Mouse (Mus musculus) kidney, postnatal 0 days (tissue): ENCODE data around the gene Fbxl15. TPM values are rescaled to one million over a fixed set of nuclear protein-coding genes. Genes with fewer than 3 reads are reported as not detected.
A peak's percentile ranks its signal among the peaks of the same experiment; 100 is the strongest.

Experiments
- ATAC-seq: fragments of 200-750 bp; cut with Nextera tagmentation; replicated peaks from 2 replicates; pipeline ENCODE4 v1.8.0; 2017; ENCODE audit warnings: low read depth, moderate number of reproducible peaks, moderate TSS enrichment, moderate library complexity; ENCODE audit not compliant: low FRiP score
- DNase-seq: peaks from one replicate; pipeline ENCODE4 v3.0.0-alpha.2; 2016; ENCODE audit warnings: low spot score
- H3K27ac ChIP-seq: fragments of 300-500 bp; sonication (generic); 2 replicates; pipeline ENCODE4 v1.5.1; 2014; ENCODE audit warnings: mild to moderate bottlenecking
- H3K27me3 ChIP-seq: fragments of 300-500 bp; sonication (generic); 2 replicates; pipeline ENCODE4 v1.6.1; 2014; ENCODE audit warnings: low read length, mixed read lengths; ENCODE audit not compliant: insufficient read depth
- H3K36me3 ChIP-seq: fragments of 300-500 bp; sonication (generic); 2 replicates; pipeline ENCODE4 v1.6.1; 2014; ENCODE audit warnings: low read length, mixed read lengths; ENCODE audit not compliant: insufficient read depth
- H3K4me1 ChIP-seq: fragments of 300-500 bp; sonication (generic); replicated peaks from 2 replicates; pipeline ENCODE4 v1.6.1; 2014; ENCODE audit warnings: antibody characterized with exemption, low read length, mixed read lengths; ENCODE audit not compliant: insufficient read depth
- H3K4me2 ChIP-seq: fragments of 300-500 bp; sonication (generic); 2 replicates; pipeline ENCODE4 v1.6.1; 2014; ENCODE audit warnings: mild to moderate bottlenecking, low read length, moderate library complexity, mixed read lengths
- H3K4me3 ChIP-seq: fragments of 300-500 bp; sonication (generic); replicated peaks from 2 replicates; pipeline ENCODE4 v1.5.1; 2014; ENCODE audit warnings: low read depth, low read length
- H3K9ac ChIP-seq: fragments of 300-500 bp; sonication (generic); 2 replicates; pipeline ENCODE4 v1.6.1; 2014; ENCODE audit warnings: low read depth, low read length
- H3K9me3 ChIP-seq: fragments of 300-500 bp; sonication (generic); replicated peaks from 2 replicates; pipeline ENCODE4 v1.6.1; 2016; ENCODE audit warnings: low read length, inconsistent platforms, mixed read lengths
- CTCF ChIP-seq: IDR thresholded peaks from 2 replicates; pipeline ENCODE4 v1.5.1; 2016; ENCODE audit warnings: antibody characterized with exemption, low read depth, mild to moderate bottlenecking, moderate library complexity
- WGBS: fragments of 180-500 bp; shearing (Covaris S2); extraction: QIAGEN DNeasy Blood & Tissue Kit; methylation state at CpG from one replicate; pipeline ENCODE4 v1.1.7; 2014; 5-methylcytosine and 5-hydroxymethylcytosine counted together
- polyA plus RNA-seq: library from polyadenylated mRNA; unstranded; fragments of >200 nt; fragmentation: Nextera tagmentation; extraction: Ambion mirVana; gene quantifications from 2 replicates; pipeline ENCODE4 v1.2.1, GENCODE M21; 2015

The Fbxl15 gene
- polyA plus RNA-seq, 1 experiment from 2014 or later = 33.8 TPM

DNA sequence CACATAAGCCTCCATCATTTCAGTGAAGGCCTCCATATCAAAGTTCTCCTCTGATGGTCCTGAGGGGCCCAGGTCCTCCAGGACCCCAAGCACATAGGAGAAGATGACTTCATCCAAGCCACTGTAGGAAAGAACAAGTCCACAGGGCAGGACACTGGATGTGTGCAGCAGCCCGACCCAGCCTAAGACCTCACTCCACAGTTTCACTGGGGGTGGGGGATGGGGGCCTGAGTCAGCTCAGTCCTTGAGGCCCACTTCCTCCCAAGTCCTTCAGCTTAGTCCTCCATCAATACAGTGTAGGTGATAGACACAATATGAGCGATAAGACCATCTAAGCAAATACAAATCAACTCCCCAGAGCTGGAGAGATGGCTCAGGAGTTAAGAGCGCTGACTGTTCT, 4.0 kb downstream of the Fbxl15 start:
- DNase-seq (no peak), ATAC-seq (no peak)
- no peaks in the 10 kb centered on the region for H3K9me3 ChIP-seq
- WGBS = 85% methylated on average over 3 of the region's 3 CpGs
- H3K9ac ChIP-seq = no peak overlapping the region
- peaks cover 16% of the 10 kb centered on the region for H3K4me1 ChIP-seq
- no peak overlapping the region for H3K27ac ChIP-seq
- no peak overlapping the region for H3K4me3 ChIP-seq
- H3K27me3 ChIP-seq = no peaks in the 10 kb centered on the region
- no peak overlapping the region for H3K4me2 ChIP-seq
- H3K36me3 ChIP-seq = peaks cover 16% of the 10 kb centered on the region
- no peak for TF ChIP-seq CTCF

DNA sequence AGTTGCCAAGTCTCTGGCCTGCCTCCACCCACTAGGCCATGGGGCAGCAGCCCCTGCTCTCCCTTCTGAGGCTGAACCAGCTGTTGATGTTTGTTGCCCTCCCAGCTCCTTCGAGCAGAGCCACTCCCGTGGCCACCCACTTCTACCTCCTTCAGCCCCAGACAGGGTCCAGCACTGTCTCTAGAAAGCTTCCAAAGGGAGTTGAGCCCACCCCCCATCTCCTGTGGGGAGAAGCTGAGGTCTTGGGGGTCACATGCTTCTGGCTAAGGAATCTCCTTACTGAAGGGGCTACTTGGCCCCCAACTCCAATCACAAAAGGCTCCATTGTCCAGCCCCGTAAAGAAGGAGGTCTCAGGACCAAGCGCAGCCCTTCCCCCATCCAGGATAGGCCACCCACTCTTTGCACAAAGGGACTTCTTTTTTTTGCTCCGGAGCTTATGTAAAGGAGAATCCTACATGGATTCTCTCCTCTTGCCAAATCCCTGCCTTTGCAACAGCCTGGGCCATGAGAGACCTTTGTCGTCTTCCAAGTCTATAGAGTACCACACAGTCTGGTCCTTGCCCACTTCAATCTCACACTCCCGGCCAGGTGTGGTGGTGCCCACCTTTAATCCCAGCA, 4.8 kb downstream of the Fbxl15 start:
- no peaks in the 10 kb centered on the region for H3K27me3 ChIP-seq
- WGBS = 73% methylated on average over 7 of the region's 7 CpGs
- H3K4me2 ChIP-seq = no peak overlapping the region
- peaks cover 14% of the 10 kb centered on the region for H3K4me1 ChIP-seq
- ATAC-seq (no peak), DNase-seq (no peak)
- peaks cover 16% of the 10 kb centered on the region for H3K36me3 ChIP-seq
- H3K9me3 ChIP-seq = no peaks in the 10 kb centered on the region
- TF ChIP-seq CTCF = no peak
- no peak overlapping the region for H3K4me3 ChIP-seq
- no peak overlapping the region for H3K9ac ChIP-seq
- no peak overlapping the region for H3K27ac ChIP-seq

- peaks cover 16% of the 10 kb centered on the region for H3K36me3 ChIP-seq
- no peaks in the 10 kb centered on the region for H3K27me3 ChIP-seq
- H3K9me3 ChIP-seq = no peaks in the 10 kb centered on the region
- no peak overlapping the region for H3K4me3 ChIP-seq
- no peak for TF ChIP-seq CTCF
- WGBS = 84% methylated on average over 3 of the region's 3 CpGs
- no peak for ATAC-seq
- no peak for DNase-seq
- H3K9ac ChIP-seq = no peak overlapping the region
- H3K4me1 ChIP-seq = peaks cover 16% of the 10 kb centered on the region
- no peak overlapping the region for H3K27ac ChIP-seq
- no peak overlapping the region for H3K4me2 ChIP-seq
Measured at GRCm38 (mm10) chr19:46333906-46334305, 5.9 kb downstream of the Fbxl15 start.

DNA sequence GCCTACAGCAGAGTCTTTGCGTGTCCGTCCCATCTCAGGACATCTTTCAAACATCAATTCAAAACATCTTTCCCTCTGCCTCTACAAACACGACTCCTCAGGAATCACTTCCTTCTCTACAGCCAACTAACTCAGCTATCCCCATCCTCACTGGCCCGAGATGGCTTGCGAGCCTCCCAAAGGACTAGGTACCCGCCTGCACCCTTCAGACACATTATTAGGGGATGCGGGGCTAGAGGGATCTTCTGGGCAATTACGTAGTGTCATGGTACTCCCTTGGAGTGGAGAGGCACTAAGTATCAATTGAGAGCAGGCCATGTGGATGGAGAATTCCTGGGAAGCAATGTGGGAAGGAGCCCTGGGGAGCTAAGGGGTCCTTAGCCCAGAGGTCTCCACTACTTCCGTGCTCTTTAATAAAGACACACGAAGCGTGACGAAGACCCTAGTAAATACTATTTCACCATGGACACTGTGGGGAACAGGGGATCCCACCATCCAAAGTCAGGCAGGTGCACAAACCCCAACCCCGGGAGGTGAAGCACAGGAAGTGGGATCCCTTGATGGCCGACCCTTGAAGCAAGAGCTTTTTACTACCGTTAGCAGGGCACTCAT, 9.8 kb downstream of the Fbxl15 start:
- Histone ChIP-seq H3K9ac (peak overlapping the region; percentile 74), H3K36me3 (no peaks in the 10 kb centered on the region), H3K27me3 (no peaks in the 10 kb centered on the region), H3K4me3 (peak overlapping the region; percentile 72), H3K4me2 (peak overlapping the region; percentile 66), H3K4me1 (peaks cover 7% of the 10 kb centered on the region; the same call in 1 of the 2 replicates), H3K27ac (no peak overlapping the region), H3K9me3 (no peaks in the 10 kb centered on the region)
- 30% methylated on average over 15 of the region's 15 CpGs for WGBS
- no peak for TF ChIP-seq CTCF
- ATAC-seq (peak; percentile 1; the same call in 1 of the 2 replicates), DNase-seq (no peak)

- H3K9ac ChIP-seq = peak within 1 kb of the TSS; percentile 74
- ATAC-seq = peak; percentile 84
- peaks cover 7% of the 10 kb centered on the region; the same call in 1 of the 2 replicates for H3K4me1 ChIP-seq
- H3K36me3 ChIP-seq = no peaks in the 10 kb centered on the region
- H3K27ac ChIP-seq = 0 out of 2 replicates have a peak within 1 kb of the TSS, but pooled peaks have one; percentile 28
- no peaks in the 10 kb centered on the region for H3K27me3 ChIP-seq
- H3K4me2 ChIP-seq = peak within 1 kb of the TSS; percentile 66
- peak; percentile 97 for DNase-seq
- peak within 1 kb of the TSS; percentile 72 for H3K4me3 ChIP-seq
- TF ChIP-seq CTCF = peak; percentile 79
- WGBS = under 1% methylated on average over 31 of the region's 31 CpGs
- H3K9me3 ChIP-seq = no peaks in the 10 kb centered on the region
Measured at GRCm38 (mm10) chr19:46338331-46338936, 10.4 kb downstream of the Fbxl15 start, which contains the start of gene Cuedc2. TSS of gene Cuedc2 (minus strand) at chr19:46338702.

GRCm38 (mm10) chr19:46338942-46339286, 10.9 kb downstream of the Fbxl15 start:
- Histone ChIP-seq H3K4me2 (peak overlapping the region; percentile 66), H3K36me3 (no peaks in the 10 kb centered on the region), H3K4me1 (peaks cover 7% of the 10 kb centered on the region; the same call in 1 of the 2 replicates), H3K27me3 (no peaks in the 10 kb centered on the region), H3K4me3 (no peak overlapping the region; the same call in 1 of the 2 replicates), H3K9me3 (no peaks in the 10 kb centered on the region), H3K9ac (no peak overlapping the region), H3K27ac (no peak overlapping the region)
- ATAC-seq (no peak), DNase-seq (no peak)
- no peak for TF ChIP-seq CTCF
- WGBS = 49% methylated on average over 6 of the region's 6 CpGs
